In the genomic region with DNA sequence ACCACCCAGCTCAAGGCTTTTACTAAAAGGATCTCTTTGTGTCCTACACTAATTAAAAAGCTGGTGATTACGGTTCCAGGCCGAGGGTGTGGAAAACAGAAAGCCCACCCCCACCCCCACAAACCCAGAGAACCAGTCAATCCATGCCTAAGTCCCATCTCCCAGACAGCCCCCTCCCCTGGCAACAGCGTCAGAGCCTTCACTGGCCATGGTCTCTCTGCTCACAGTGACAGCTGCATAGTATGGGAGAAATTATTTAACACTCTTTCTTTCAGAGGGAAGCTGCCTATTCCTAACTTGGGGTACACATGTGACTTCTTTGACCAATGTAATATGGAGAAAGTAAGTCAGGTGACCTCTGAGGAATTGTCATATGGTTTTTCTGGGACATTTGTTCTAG, we compare ENCODE assay signal across 17 mouse cellular contexts.
"Had no signal": no experiment of that assay in that cellular context is flagged by ENCODE, and none has a peak within 500 bp of the region (broad histone marks: within the 10 kb centered on the region; RNA-seq: fewer than 3 reads in every experiment).

No protein-coding gene starts in this region.

- H3K4me1 ChIP-seq: liver, embryonic 15.5 days; lung, embryonic 15.5 days; megakaryocyte, embryonic 14.5 days; midbrain, embryonic 15.5 days; neural tube, embryonic 12.5 days; stomach, embryonic 15.5 days had no signal

- DNase-seq: liver, postnatal 0 days; lung, adult 2 months; lung, postnatal 14 days; lung, postnatal 36 days; right cerebral cortex, postnatal 14 days; thymus, adult 2 months; thymus, postnatal 25 days; thymus, postnatal 4 days had no signal

- H3K27me3 ChIP-seq: liver, embryonic 15.5 days; midbrain, embryonic 13.5 days; midbrain, embryonic 15.5 days; neural tube, embryonic 12.5 days; stomach, embryonic 15.5 days had no signal

- H3K27ac ChIP-seq: liver, embryonic 15.5 days; lung, embryonic 15.5 days; macrophage; midbrain, embryonic 13.5 days; midbrain, embryonic 15.5 days; neural tube, embryonic 12.5 days; stomach, embryonic 15.5 days; stomach, postnatal 0 days had no signal

- H3K9me3 ChIP-seq: liver, embryonic 15.5 days; lung, embryonic 15.5 days; megakaryocyte, embryonic 14.5 days; midbrain, embryonic 13.5 days; midbrain, embryonic 15.5 days; neural tube, embryonic 12.5 days; stomach, embryonic 15.5 days had no signal

- H3K36me3 ChIP-seq: liver, embryonic 15.5 days; lung, embryonic 15.5 days; midbrain, embryonic 13.5 days; midbrain, embryonic 15.5 days; neural tube, embryonic 12.5 days; stomach, embryonic 15.5 days had no signal

- H3K4me3 ChIP-seq: liver, embryonic 15.5 days; lung, embryonic 15.5 days; megakaryocyte, embryonic 14.5 days; midbrain, embryonic 13.5 days; midbrain, embryonic 15.5 days; neural tube, embryonic 12.5 days; stomach, embryonic 15.5 days had no signal
